Mouse (Mus musculus): ENCODE results near the gene Rcc2. TPM values are rescaled to one million over a fixed set of nuclear protein-coding genes. Genes with fewer than 3 reads are reported as not detected.

Gene Rcc2
- total RNA-seq, 2 experiments from 2014 or later = 12.2 to 14.9 TPM

GRCm38 (mm10) chr4:140755811-140756210 lies 55.5 kb downstream of the Rcc2 start:
- no peak for DNase-seq

- no peak for DNase-seq
Observed at GRCm38 (mm10) chr4:140761601-140762000, 61.3 kb downstream of the Rcc2 start.

GRCm38 (mm10) chr4:140763158-140763557 lies 62.8 kb downstream of the Rcc2 start:
- peak; percentile 42 to 74 for DNase-seq

- DNase-seq = peak in 1 of 2 experiments; percentile 23
Observed at GRCm38 (mm10) chr4:140765936-140766335, 65.6 kb downstream of the Rcc2 start.

DNA sequence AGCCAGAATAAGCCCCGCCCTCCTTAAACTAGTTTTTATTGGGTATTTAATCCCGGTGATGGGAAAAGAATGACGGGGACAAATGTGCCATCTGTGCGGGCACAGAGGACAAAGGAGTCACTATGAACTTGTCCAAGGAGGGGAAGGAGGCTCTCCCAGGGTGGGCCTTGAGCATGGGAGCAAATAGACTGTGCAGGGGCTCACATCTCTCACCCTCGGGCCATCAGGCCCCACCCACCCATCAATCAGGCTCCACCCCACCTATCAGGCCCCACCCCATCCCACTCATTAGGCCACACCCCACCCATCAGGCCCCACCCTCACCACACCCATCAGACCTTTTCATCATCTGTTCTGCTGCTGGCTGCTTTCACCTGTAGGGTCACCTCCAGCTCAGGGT lies 68.6 kb downstream of the Rcc2 start:
- no peak for DNase-seq

GRCm38 (mm10) chr4:140770433-140770832 lies 70.1 kb downstream of the Rcc2 start:
- peak; percentile 73 to 77 for DNase-seq

DNA sequence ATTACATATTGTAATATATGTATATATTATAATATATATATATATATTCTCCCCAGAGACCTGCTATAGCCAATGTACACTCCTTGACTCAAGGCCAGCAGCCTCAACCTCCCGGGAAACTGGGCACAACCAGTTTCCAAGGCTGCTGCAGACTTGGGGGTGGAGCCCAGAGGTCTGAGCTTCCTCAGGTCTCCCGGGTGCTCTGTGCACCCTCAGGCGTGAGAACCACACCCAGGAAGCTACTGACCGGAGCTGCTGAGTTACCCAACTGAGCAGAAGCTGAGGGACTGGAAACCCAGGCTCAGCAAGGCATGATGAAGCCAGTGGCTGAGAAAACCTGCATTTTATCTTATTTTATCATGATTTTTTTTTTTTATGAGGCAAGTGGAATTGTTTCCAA lies 70.8 kb downstream of the Rcc2 start:
- DNase-seq = peak in 1 of 2 experiments; percentile 58

Small RNA genes within 50 kb of the gene (microRNA-seq; reads per million reads assigned to microRNA genes)
- 0 reads per million in 2 experiments for gene Gm23045
- 0 reads per million in 2 experiments for gene Gm25951

Other genes with a start within 250 kb of the Rcc2 start
- 10 to 100 TPM; 68.5 to 72.7 TPM for gene Arhgef10l, start 34.5 kb upstream of the Rcc2 start, total RNA-seq (2021)
- not detected for gene Padi6, start 42.1 kb downstream of the Rcc2 start, total RNA-seq (2021)
- 1 to 10 TPM in 1 of 2 experiments, under 1 TPM in 1; 0.51 to 1.5 TPM for gene Padi4, start 73.7 kb downstream of the Rcc2 start, total RNA-seq (2021)
- under 1 TPM in 1 of 2 experiments, not detected in 1; 0.15 TPM for gene Padi3, start 110.1 kb downstream of the Rcc2 start, total RNA-seq (2021)
- gene Padi1, start 145.2 kb downstream of the Rcc2 start, total RNA-seq (2021) = under 1 TPM in 1 of 2 experiments, not detected in 1; 0.23 TPM
- 1 to 10 TPM in 1 of 2 experiments, under 1 TPM in 1; 0.97 to 1.4 TPM for gene Padi2, start 205.8 kb downstream of the Rcc2 start, total RNA-seq (2021)

Measured in heart, adult 18-20 months (tissue).